Mouse (Mus musculus) hindbrain, embryonic 10.5 days (tissue): ENCODE results near the gene Ldb2. TPM values are rescaled to one million over a fixed set of nuclear protein-coding genes. Genes with fewer than 3 reads are reported as not detected.

Experiments
- DNase-seq: peaks from one replicate; pipeline ENCODE4 v3.0.0-alpha.2; 2017; ENCODE audit warnings: low spot score
- H3K27ac ChIP-seq: fragments of 300-500 bp; sonication (generic); 2 replicates; pipeline ENCODE4 v1.5.1; 2016; ENCODE audit warnings: mild to moderate bottlenecking, moderate library complexity
- H3K27me3 ChIP-seq: fragments of 300-500 bp; sonication (generic); 2 replicates; pipeline ENCODE4 v1.6.1; 2016; ENCODE audit warnings: mild to moderate bottlenecking; ENCODE audit not compliant: poor library complexity, insufficient read depth, severe bottlenecking
- H3K36me3 ChIP-seq: fragments of 300-500 bp; sonication (generic); 2 replicates; pipeline ENCODE4 v1.6.1; 2016; ENCODE audit warnings: mild to moderate bottlenecking, moderate library complexity
- H3K4me1 ChIP-seq: fragments of 300-500 bp; sonication (generic); replicated peaks from 2 replicates; pipeline ENCODE4 v1.6.1; 2016; ENCODE audit warnings: mild to moderate bottlenecking
- H3K4me3 ChIP-seq: fragments of 300-500 bp; sonication (generic); 2 replicates; pipeline ENCODE4 v1.5.1; 2016; ENCODE audit warnings: mild to moderate bottlenecking, moderate library complexity
- H3K9me3 ChIP-seq: fragments of 300-500 bp; sonication (generic); 2 replicates; pipeline ENCODE4 v1.6.1; 2016; ENCODE audit warnings: mild to moderate bottlenecking, moderate library complexity
- WGBS: fragments of 180-500 bp; shearing (Covaris S2); methylation state at CpG from one replicate; pipeline ENCODE4 v1.1.7; 2016; 5-methylcytosine and 5-hydroxymethylcytosine counted together
- polyA plus RNA-seq: library from polyadenylated mRNA; unstranded; fragments of >200 nt; fragmentation: Nextera tagmentation; extraction: Ambion mirVana; gene quantifications from 2 replicates; pipeline ENCODE4 v1.2.1, GENCODE M21; 2016

Ldb2 gene
- polyA plus RNA-seq, 1 experiment from 2014 or later = 21.8 TPM

- H3K4me3 ChIP-seq = no peak overlapping the region
- H3K36me3 ChIP-seq = no peaks in the 10 kb centered on the region
- no peaks in the 10 kb centered on the region for H3K9me3 ChIP-seq
- H3K27me3 ChIP-seq = no peaks in the 10 kb centered on the region
- no peak for DNase-seq
- no peak overlapping the region for H3K27ac ChIP-seq
- no peaks in the 10 kb centered on the region; the same call in 1 of the 2 replicates for H3K4me1 ChIP-seq
- 59% methylated on average over 1 of the region's 1 CpGs for WGBS
Measured at GRCm38 (mm10) chr5:44754156-44754910, 45.1 kb downstream of the Ldb2 start.

- no peaks in the 10 kb centered on the region for H3K36me3 ChIP-seq
- H3K9me3 ChIP-seq = no peaks in the 10 kb centered on the region
- no peaks in the 10 kb centered on the region for H3K4me1 ChIP-seq
- H3K27ac ChIP-seq = no peak overlapping the region
- 92% methylated on average over 1 of the region's 1 CpGs for WGBS
- no peak for DNase-seq
- no peaks in the 10 kb centered on the region for H3K27me3 ChIP-seq
- no peak overlapping the region for H3K4me3 ChIP-seq
Measured at GRCm38 (mm10) chr5:44745706-44746105, 53.8 kb downstream of the Ldb2 start.

- DNase-seq = no peak
- H3K9me3 ChIP-seq = no peaks in the 10 kb centered on the region
- no peak overlapping the region for H3K27ac ChIP-seq
- no peaks in the 10 kb centered on the region for H3K4me1 ChIP-seq
- no peak overlapping the region for H3K4me3 ChIP-seq
- no peaks in the 10 kb centered on the region for H3K27me3 ChIP-seq
- H3K36me3 ChIP-seq = no peaks in the 10 kb centered on the region
- 90% methylated on average over 3 of the region's 3 CpGs for WGBS
Measured at GRCm38 (mm10) chr5:44736366-44736765, 63.1 kb downstream of the Ldb2 start.

- H3K4me3 ChIP-seq = no peak overlapping the region
- no peaks in the 10 kb centered on the region for H3K4me1 ChIP-seq
- DNase-seq = no peak
- no peaks in the 10 kb centered on the region for H3K27me3 ChIP-seq
- H3K27ac ChIP-seq = no peak overlapping the region
- no peaks in the 10 kb centered on the region for H3K36me3 ChIP-seq
- H3K9me3 ChIP-seq = no peaks in the 10 kb centered on the region
- 94% methylated on average over 3 of the region's 3 CpGs for WGBS
Measured at GRCm38 (mm10) chr5:44734131-44734723, 65.3 kb downstream of the Ldb2 start.

GRCm38 (mm10) chr5:44729646-44730310, 69.7 kb downstream of the Ldb2 start:
- DNase-seq = no peak
- Histone ChIP-seq H3K27ac (no peak overlapping the region), H3K36me3 (no peaks in the 10 kb centered on the region), H3K27me3 (no peaks in the 10 kb centered on the region), H3K4me3 (no peak overlapping the region), H3K4me1 (peaks cover 11% of the 10 kb centered on the region), H3K9me3 (no peaks in the 10 kb centered on the region)
- 88% methylated on average over 8 of the region's 8 CpGs for WGBS

- no peaks in the 10 kb centered on the region for H3K36me3 ChIP-seq
- no peak overlapping the region for H3K4me3 ChIP-seq
- H3K4me1 ChIP-seq = peaks cover 14% of the 10 kb centered on the region
- H3K27me3 ChIP-seq = no peaks in the 10 kb centered on the region
- no peaks in the 10 kb centered on the region for H3K9me3 ChIP-seq
- H3K27ac ChIP-seq = no peak overlapping the region
- DNase-seq = no peak
- 91% methylated on average over 11 of the region's 11 CpGs for WGBS
Measured at GRCm38 (mm10) chr5:44727995-44728394, 71.5 kb downstream of the Ldb2 start.

GRCm38 (mm10) chr5:44726546-44727476, 72.7 kb downstream of the Ldb2 start:
- 65% methylated on average over 14 of the region's 14 CpGs for WGBS
- H3K27ac ChIP-seq = peak overlapping the region; percentile 66; the same call in 1 of the 2 replicates
- DNase-seq = peak; percentile 27
- H3K4me3 ChIP-seq = no peak overlapping the region
- no peaks in the 10 kb centered on the region for H3K36me3 ChIP-seq
- H3K4me1 ChIP-seq = peaks cover 24% of the 10 kb centered on the region
- no peaks in the 10 kb centered on the region for H3K27me3 ChIP-seq
- H3K9me3 ChIP-seq = no peaks in the 10 kb centered on the region

- no peaks in the 10 kb centered on the region for H3K36me3 ChIP-seq
- H3K4me1 ChIP-seq = peaks cover 24% of the 10 kb centered on the region
- no peak overlapping the region for H3K4me3 ChIP-seq
- H3K27ac ChIP-seq = no peak overlapping the region
- no peak for DNase-seq
- no peaks in the 10 kb centered on the region for H3K27me3 ChIP-seq
- 89% methylated on average over 2 of the region's 2 CpGs for WGBS
- H3K9me3 ChIP-seq = no peaks in the 10 kb centered on the region
Measured at GRCm38 (mm10) chr5:44725501-44725900, 74.0 kb downstream of the Ldb2 start.

- no peaks in the 10 kb centered on the region for H3K36me3 ChIP-seq
- no peak for DNase-seq
- no peaks in the 10 kb centered on the region for H3K9me3 ChIP-seq
- 81% methylated on average over 1 of the region's 1 CpGs for WGBS
- H3K4me3 ChIP-seq = no peak overlapping the region
- peaks cover 13% of the 10 kb centered on the region for H3K4me1 ChIP-seq
- no peaks in the 10 kb centered on the region for H3K27me3 ChIP-seq
- no peak overlapping the region for H3K27ac ChIP-seq
Measured at GRCm38 (mm10) chr5:44719872-44720271, 79.6 kb downstream of the Ldb2 start.

- 48% methylated on average over 4 of the region's 4 CpGs for WGBS
- H3K4me3 ChIP-seq = no peak overlapping the region
- H3K9me3 ChIP-seq = no peaks in the 10 kb centered on the region
- H3K4me1 ChIP-seq = peaks cover 20% of the 10 kb centered on the region
- no peaks in the 10 kb centered on the region for H3K27me3 ChIP-seq
- DNase-seq = no peak
- no peak overlapping the region for H3K27ac ChIP-seq
- H3K36me3 ChIP-seq = no peaks in the 10 kb centered on the region
Measured at GRCm38 (mm10) chr5:44714508-44714907, 85.0 kb downstream of the Ldb2 start.

- DNase-seq = no peak
- 21% methylated on average over 5 of the region's 5 CpGs for WGBS
- Histone ChIP-seq H3K36me3 (no peaks in the 10 kb centered on the region), H3K4me3 (no peak overlapping the region), H3K27me3 (no peaks in the 10 kb centered on the region), H3K9me3 (no peaks in the 10 kb centered on the region), H3K4me1 (peaks cover 20% of the 10 kb centered on the region), H3K27ac (peak overlapping the region; percentile 64)
Measured at GRCm38 (mm10) chr5:44713181-44713789, 86.2 kb downstream of the Ldb2 start.

GRCm38 (mm10) chr5:44711211-44711610, 88.3 kb downstream of the Ldb2 start:
- DNase-seq = no peak
- Histone ChIP-seq H3K36me3 (no peaks in the 10 kb centered on the region), H3K27ac (no peak overlapping the region), H3K9me3 (no peaks in the 10 kb centered on the region), H3K4me1 (peaks cover 34% of the 10 kb centered on the region), H3K4me3 (no peak overlapping the region), H3K27me3 (no peaks in the 10 kb centered on the region)
- 70% methylated on average over 5 of the region's 5 CpGs for WGBS
